In genomic region chr16:74702067-74702466, GRCm38 (mm10) we compare ENCODE assay signal across 27 mouse cellular contexts.
A peak's percentile ranks its signal among the peaks of the same experiment; 100 is the strongest.
DNase-seq lines count a peak whose midpoint lies in the region; ATAC-seq and TF ChIP-seq lines count a peak whose summit lies in the region.
"Had no signal": no experiment of that assay in that cellular context is flagged by ENCODE, and none has a peak within 500 bp of the region (broad histone marks: within the 10 kb centered on the region; RNA-seq: fewer than 3 reads in every experiment).

No protein-coding gene starts in this region.

- no peak for TF ChIP-seq CTCF in intestine, postnatal 0 days (IDR thresholded peaks at IDR 0.05; ENCODE audit: low read depth)

- no peaks in the 10 kb centered on the region for H3K36me3 ChIP-seq in intestine, embryonic 15.5 days
- no peaks in the 10 kb centered on the region for H3K36me3 ChIP-seq in intestine, postnatal 0 days (ENCODE audit: control insufficient read depth, insufficient read depth)
- no peaks in the 10 kb centered on the region for H3K36me3 ChIP-seq in kidney, embryonic 16.5 days (ENCODE audit: insufficient read depth, low read length)
- H3K36me3 ChIP-seq in midbrain, embryonic 13.5 days: no peaks in the 10 kb centered on the region
- H3K36me3 ChIP-seq in midbrain, embryonic 16.5 days (ENCODE audit: control insufficient read depth, insufficient read depth, low read length): no peaks in the 10 kb centered on the region
- H3K36me3 ChIP-seq: embryonic facial prominence, embryonic 10.5 days; embryonic facial prominence, embryonic 13.5 days; forebrain, embryonic 12.5 days; forebrain, embryonic 15.5 days; heart, embryonic 12.5 days; heart, embryonic 15.5 days; hindbrain, embryonic 10.5 days had no signal

- H3K4me1 ChIP-seq in intestine, embryonic 15.5 days (replicated peaks): 0 out of 2 replicates have a peak, but pooled peaks cover 4% of the 10 kb centered on the region
- H3K4me1 ChIP-seq in intestine, postnatal 0 days (replicated peaks; ENCODE audit: control insufficient read depth, insufficient read depth, low read length): no peaks in the 10 kb centered on the region
- H3K4me1 ChIP-seq in kidney, embryonic 16.5 days (ENCODE audit: insufficient read depth, low read length): no peaks in the 10 kb centered on the region
- H3K4me1 ChIP-seq in midbrain, embryonic 13.5 days (replicated peaks): no peaks in the 10 kb centered on the region
- H3K4me1 ChIP-seq in midbrain, embryonic 16.5 days (ENCODE audit: control insufficient read depth, insufficient read depth, low read length): no peaks in the 10 kb centered on the region
- H3K4me1 ChIP-seq: embryonic facial prominence, embryonic 10.5 days; embryonic facial prominence, embryonic 13.5 days; forebrain, embryonic 12.5 days; forebrain, embryonic 15.5 days; heart, embryonic 12.5 days; heart, embryonic 15.5 days; hindbrain, embryonic 10.5 days had no signal

- H3K4me2 ChIP-seq in intestine, embryonic 15.5 days (replicated peaks): no peak overlapping the region
- H3K4me2 ChIP-seq in intestine, postnatal 0 days (replicated peaks; ENCODE audit: low read depth): no peak overlapping the region
- H3K4me2 ChIP-seq in kidney, embryonic 16.5 days (replicated peaks; ENCODE audit: low read depth, low read length): no peak overlapping the region
- no peak overlapping the region for H3K4me2 ChIP-seq in midbrain, embryonic 13.5 days (replicated peaks)
- H3K4me2 ChIP-seq in midbrain, embryonic 16.5 days (ENCODE audit: low read length): no peak overlapping the region
- H3K4me2 ChIP-seq: embryonic facial prominence, embryonic 13.5 days; forebrain, embryonic 12.5 days; forebrain, embryonic 15.5 days; heart, embryonic 12.5 days; heart, embryonic 15.5 days had no signal

- WGBS in intestine, embryonic 15.5 days: 85% methylated on average over 3 of the region's 3 CpGs
- WGBS in intestine, postnatal 0 days: 89% methylated on average over 3 of the region's 3 CpGs
- 46% methylated on average over 3 of the region's 3 CpGs for WGBS in kidney, embryonic 16.5 days
- WGBS in midbrain, embryonic 13.5 days: 84% methylated on average over 3 of the region's 3 CpGs
- WGBS in midbrain, embryonic 16.5 days: 85% methylated on average over 3 of the region's 3 CpGs

- DNase-seq in kidney, postnatal 10 days: no peak
- DNase-seq: adrenal gland, adult 2 months; adrenal gland, postnatal 25 days; cerebellum, adult 11-12 months; cerebellum, adult 8-10 months; cerebellum, postnatal 10 days; cerebellum, postnatal 36 days; embryo, embryonic 11 days; gastrocnemius, postnatal 25 days; heart, adult 18-20 months; heart, postnatal 10 days; heart, postnatal 36 days had no signal

- H3K27ac ChIP-seq in intestine, embryonic 15.5 days: no peak overlapping the region
- no peak overlapping the region for H3K27ac ChIP-seq in intestine, postnatal 0 days (ENCODE audit: low read depth, low read length)
- no peak overlapping the region for H3K27ac ChIP-seq in kidney, embryonic 16.5 days (ENCODE audit: low read length)
- no peak overlapping the region for H3K27ac ChIP-seq in midbrain, embryonic 13.5 days
- no peak overlapping the region for H3K27ac ChIP-seq in midbrain, embryonic 16.5 days (ENCODE audit: low read length)
- H3K27ac ChIP-seq: embryonic facial prominence, embryonic 10.5 days; embryonic facial prominence, embryonic 13.5 days; forebrain, embryonic 12.5 days; forebrain, embryonic 15.5 days; heart, embryonic 15.5 days; hindbrain, embryonic 10.5 days; hindbrain, postnatal 0 days had no signal

- no peak overlapping the region for H3K9ac ChIP-seq in intestine, embryonic 15.5 days
- H3K9ac ChIP-seq in intestine, postnatal 0 days (ENCODE audit: low read depth, low read length): no peak overlapping the region
- no peak overlapping the region for H3K9ac ChIP-seq in kidney, embryonic 16.5 days (replicated peaks; ENCODE audit: low read length)
- no peak overlapping the region for H3K9ac ChIP-seq in midbrain, embryonic 13.5 days (replicated peaks)
- H3K9ac ChIP-seq in midbrain, embryonic 16.5 days (ENCODE audit: low read depth, low read length): no peak overlapping the region
- H3K9ac ChIP-seq: embryonic facial prominence, embryonic 13.5 days; forebrain, embryonic 12.5 days; forebrain, embryonic 15.5 days; heart, embryonic 12.5 days; heart, embryonic 15.5 days had no signal

- H3K9me3 ChIP-seq in intestine, embryonic 15.5 days: no peaks in the 10 kb centered on the region
- H3K9me3 ChIP-seq in intestine, postnatal 0 days (ENCODE audit: control insufficient read depth): no peaks in the 10 kb centered on the region
- H3K9me3 ChIP-seq in kidney, embryonic 16.5 days (ENCODE audit: low read length): no peaks in the 10 kb centered on the region
- H3K9me3 ChIP-seq in midbrain, embryonic 13.5 days: no peaks in the 10 kb centered on the region
- H3K9me3 ChIP-seq in midbrain, embryonic 16.5 days (replicated peaks; ENCODE audit: control insufficient read depth, low read length, poor library complexity, severe bottlenecking): no peaks in the 10 kb centered on the region
- H3K9me3 ChIP-seq: embryonic facial prominence, embryonic 10.5 days; embryonic facial prominence, embryonic 13.5 days; forebrain, embryonic 12.5 days; forebrain, embryonic 15.5 days; heart, embryonic 12.5 days; heart, embryonic 15.5 days; hindbrain, embryonic 10.5 days had no signal

- no peaks in the 10 kb centered on the region for H3K27me3 ChIP-seq in intestine, embryonic 15.5 days (replicated peaks)
- H3K27me3 ChIP-seq in intestine, postnatal 0 days (replicated peaks; ENCODE audit: control insufficient read depth, insufficient read depth, low read length): no peaks in the 10 kb centered on the region
- no peaks in the 10 kb centered on the region for H3K27me3 ChIP-seq in kidney, embryonic 16.5 days (ENCODE audit: insufficient read depth, low read length)
- no peaks in the 10 kb centered on the region for H3K27me3 ChIP-seq in midbrain, embryonic 13.5 days
- H3K27me3 ChIP-seq in midbrain, embryonic 16.5 days (ENCODE audit: control insufficient read depth, insufficient read depth, low read depth, low read length): no peaks in the 10 kb centered on the region
- H3K27me3 ChIP-seq: embryonic facial prominence, embryonic 13.5 days; forebrain, embryonic 12.5 days; forebrain, embryonic 15.5 days; heart, embryonic 12.5 days; heart, embryonic 15.5 days had no signal

- no peak overlapping the region for H3K4me3 ChIP-seq in intestine, embryonic 15.5 days (replicated peaks)
- H3K4me3 ChIP-seq in intestine, postnatal 0 days (ENCODE audit: low read depth, low read length): no peak overlapping the region
- no peak overlapping the region for H3K4me3 ChIP-seq in kidney, embryonic 16.5 days (ENCODE audit: low read length)
- H3K4me3 ChIP-seq in midbrain, embryonic 13.5 days (replicated peaks): no peak overlapping the region
- H3K4me3 ChIP-seq in midbrain, embryonic 16.5 days (ENCODE audit: low read depth, low read length): no peak overlapping the region
- H3K4me3 ChIP-seq: embryonic facial prominence, embryonic 10.5 days; embryonic facial prominence, embryonic 13.5 days; erythroblast, embryonic 14.5 days; forebrain, embryonic 12.5 days; forebrain, embryonic 15.5 days; heart, embryonic 12.5 days; heart, embryonic 15.5 days; hindbrain, embryonic 10.5 days had no signal

- ATAC-seq in intestine, embryonic 15.5 days: peak; percentile 20; the same call in 1 of the 2 replicates
- no peak for ATAC-seq in intestine, postnatal 0 days
- ATAC-seq in kidney, embryonic 16.5 days (ENCODE audit: low FRiP score, low TSS enrichment): peak; percentile 46; the same call in 1 of the 2 replicates
- 0 out of 2 replicates have a peak, but pooled peaks have one; percentile 9 for ATAC-seq in midbrain, embryonic 13.5 days
- ATAC-seq in midbrain, embryonic 16.5 days: no peak
- ATAC-seq: CD4-positive, CD25-positive, alpha-beta regulatory T cell, adult 4 months; forebrain, embryonic 15.5 days; hindbrain, postnatal 0 days had no signal

Comparison
In these comparisons a context has a peak if more than half of its experiments do, and no peak if none do; other contexts are left out.
1. ATAC-seq: peak in intestine, embryonic 15.5 days (single experiment), kidney, embryonic 16.5 days (single experiment) and midbrain, embryonic 13.5 days (single experiment); none in intestine, postnatal 0 days (single experiment) and midbrain, embryonic 16.5 days (single experiment).